Mouse (Mus musculus): ENCODE results near the gene Emilin2.

GRCm38 (mm10) chr17:71355526-71355925 is 43.7 kb upstream of the Emilin2 start:
- TF ChIP-seq CTCF (conservative IDR thresholded peaks at IDR 0.05; ENCODE audit: insufficient read depth, insufficient read length, low read depth, low read length) (no peak), POLR2A (IDR thresholded peaks at IDR 0.05; ENCODE audit: low read depth, low read length) (no peak)

All from kidney, adult 2 months (tissue).